Mouse (Mus musculus): ENCODE data around the gene BC024978.

The BC024978 gene

DNA sequence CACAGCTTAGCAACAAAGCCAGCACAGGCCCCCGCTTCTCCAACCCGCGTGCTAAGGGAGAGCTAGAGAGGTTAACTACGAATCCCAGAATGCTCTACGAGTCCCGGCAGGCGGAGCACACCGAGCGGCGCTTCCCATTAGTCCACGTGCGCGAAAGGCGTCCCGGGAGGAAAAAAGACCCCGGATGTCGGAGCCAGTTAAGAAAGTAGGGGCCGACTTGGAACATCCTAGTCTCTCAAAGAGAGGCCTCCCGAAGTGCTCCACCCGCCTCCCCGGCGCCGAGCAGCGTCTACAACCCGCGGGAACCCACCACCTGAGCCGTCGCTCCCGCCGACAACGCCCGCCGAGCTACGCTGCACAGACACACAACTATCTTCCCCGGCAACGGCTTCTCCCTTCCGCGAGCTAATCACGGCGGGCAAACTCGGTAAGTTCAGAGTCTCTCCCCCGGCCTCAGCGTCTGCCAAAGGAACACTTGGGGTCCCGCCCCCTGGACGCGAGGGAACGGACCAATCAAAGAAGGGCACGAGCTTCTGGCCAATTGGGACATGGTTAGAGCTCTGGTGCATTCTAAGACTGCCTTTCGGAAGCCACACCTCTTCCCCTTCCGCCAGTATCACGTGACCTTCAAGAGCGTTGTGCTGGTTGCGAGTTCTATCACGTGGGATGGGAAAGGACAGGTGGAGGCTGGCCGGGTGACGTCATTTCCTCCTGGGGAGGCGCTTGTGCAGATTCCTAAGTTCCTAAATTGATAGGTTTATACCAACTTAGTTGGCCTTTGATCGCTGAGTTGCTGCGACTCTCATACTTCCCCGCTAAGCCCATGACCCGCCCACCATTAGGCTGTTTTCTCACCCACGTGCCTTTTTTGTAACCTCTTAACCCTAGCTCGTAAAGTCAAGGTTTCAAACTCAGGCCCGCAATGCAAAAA is at the start of gene BC024978, which contains the start of gene Snrpa:
BC024978 (plus strand) TSS at position 101 of the 931 bp plus-strand sequence.
Snrpa (minus strand) TSS at position 591 of the 931 bp plus-strand sequence.
- DNase-seq (ENCODE audit: extremely low spot score), result peak; percentile 92

DNA sequence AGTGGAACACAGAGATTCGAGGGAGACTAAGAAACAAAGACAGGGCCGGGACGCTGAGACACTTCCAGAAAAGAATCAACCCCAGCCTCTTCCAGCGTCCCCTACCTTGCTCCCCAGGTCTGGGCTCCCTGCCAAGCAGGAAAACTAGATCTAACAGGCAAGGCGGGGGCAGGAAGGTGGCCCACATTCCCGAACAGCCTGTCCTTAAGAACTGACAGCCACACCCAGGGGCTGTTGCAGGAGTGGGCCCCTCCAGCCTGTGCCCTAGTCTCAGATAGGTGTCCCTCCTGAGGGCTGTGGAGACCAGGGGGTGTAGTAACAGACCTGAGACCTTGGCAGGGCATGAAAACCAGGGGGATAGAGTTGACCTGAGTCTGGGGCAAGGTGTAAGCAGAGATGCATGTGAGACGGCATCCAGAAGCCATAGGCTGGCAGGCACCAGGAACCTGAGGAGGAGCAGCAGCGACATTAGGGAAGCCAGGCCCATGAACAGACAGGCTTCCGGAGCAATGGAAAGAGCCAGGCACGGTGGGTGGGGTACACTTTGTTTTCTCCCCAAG is 42.3 kb upstream of the BC024978 start, which contains the start of gene Cyp2t4:
Cyp2t4 (plus strand) TSS at position 510 of the 560 bp plus-strand sequence.
- DNase-seq (ENCODE audit: extremely low spot score), result no peak

DNA sequence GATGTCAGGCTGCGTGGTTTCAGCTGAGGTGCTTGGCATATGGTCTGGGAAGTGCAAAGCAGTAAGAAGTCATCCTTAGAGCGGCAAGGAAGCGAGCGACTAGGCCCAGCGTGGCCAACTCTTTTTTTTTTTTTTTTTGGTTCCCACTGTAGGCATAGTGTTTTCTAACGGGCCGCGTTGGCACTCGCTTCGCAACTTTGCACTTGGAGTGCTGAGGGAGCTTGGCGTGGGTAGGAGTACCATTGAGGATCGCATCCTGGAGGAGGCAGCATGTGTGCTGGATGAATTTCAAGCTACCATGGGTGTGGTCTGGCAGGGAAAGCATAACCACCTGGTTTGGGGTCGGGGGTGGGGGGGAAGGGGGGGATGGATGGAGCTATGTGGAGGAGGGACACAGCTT is 39.6 kb upstream of the BC024978 start:
- no peak for DNase-seq (ENCODE audit: extremely low spot score)

DNA sequence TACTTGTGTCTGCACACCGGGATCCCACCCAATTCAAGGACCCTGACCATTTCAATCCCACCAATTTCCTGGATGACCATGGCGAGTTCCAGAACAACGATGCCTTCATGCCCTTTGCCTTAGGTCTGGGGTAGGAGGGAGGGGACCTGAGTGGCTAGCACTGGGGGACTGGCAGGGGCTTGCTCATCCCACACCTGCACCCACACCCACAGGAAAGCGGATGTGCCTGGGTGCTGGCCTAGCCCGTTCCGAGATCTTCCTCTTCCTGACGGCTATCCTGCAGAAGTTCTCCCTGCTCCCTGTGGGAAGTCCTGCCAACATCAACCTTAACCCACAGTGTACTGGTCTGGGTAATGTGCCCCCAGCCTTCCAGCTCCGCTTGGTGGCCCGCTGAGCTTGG is 37.4 kb upstream of the BC024978 start:
- DNase-seq (ENCODE audit: extremely low spot score), result no peak

DNA sequence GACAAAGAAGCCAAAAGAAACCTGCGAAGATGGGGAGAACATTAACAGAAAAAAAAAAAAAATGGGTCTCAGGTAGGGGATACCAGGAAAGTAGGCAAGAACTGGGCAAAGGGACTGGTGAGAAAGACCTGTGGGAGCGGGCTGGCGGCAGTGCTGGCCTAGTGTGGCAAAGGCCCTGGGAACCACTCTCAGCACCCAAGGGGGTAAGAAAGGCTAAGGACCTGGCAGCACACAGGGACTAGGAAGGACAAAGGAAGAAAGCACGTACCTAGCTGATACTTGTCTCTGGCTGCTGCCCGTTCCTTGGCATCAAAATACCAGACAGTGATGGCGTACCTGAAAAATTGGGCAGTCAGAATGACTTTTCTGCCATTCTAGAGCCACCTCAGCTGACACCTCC is 36.3 kb upstream of the BC024978 start:
- no peak for DNase-seq (ENCODE audit: extremely low spot score)

DNA sequence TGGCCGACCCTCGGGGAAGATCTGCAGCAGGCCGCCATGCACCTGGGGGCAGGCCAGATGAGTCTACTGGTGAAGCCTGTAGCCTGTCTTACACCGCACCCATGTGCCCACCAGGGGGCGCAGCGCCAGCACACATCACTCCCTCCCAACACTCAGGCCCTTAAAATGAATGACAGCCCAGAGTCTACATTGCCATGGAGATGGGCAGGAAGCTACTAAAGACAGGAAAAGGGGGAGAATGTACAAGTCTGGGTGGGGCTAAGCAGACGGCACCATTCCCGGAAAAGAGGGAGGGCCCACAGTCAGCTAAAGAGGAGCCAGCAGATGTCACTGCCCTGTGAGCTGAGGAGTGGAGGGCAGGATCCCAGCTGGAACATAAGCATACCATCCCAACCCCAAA is 35.7 kb upstream of the BC024978 start:
- DNase-seq (ENCODE audit: extremely low spot score), result peak; percentile 84

DNA sequence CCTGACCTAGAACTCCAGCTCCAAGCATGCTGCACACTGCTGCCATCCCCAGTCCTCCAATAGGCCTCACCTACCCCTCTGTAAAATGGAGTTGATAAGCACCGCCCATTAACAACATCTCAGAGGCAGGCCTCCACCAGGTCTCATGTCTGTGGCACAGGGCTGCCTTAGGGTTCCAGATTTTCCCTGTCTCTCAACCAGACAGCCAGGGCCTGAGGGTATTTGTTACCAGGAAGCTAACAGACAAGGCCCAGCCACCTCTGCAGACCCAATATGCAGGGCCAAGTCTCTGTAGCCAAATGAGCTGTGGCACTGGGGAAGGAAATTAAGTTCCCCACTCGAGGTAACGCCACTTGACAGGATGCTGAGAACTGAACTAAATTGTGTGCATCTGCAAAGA is 34.7 kb upstream of the BC024978 start:
- no peak for DNase-seq (ENCODE audit: extremely low spot score)

DNA sequence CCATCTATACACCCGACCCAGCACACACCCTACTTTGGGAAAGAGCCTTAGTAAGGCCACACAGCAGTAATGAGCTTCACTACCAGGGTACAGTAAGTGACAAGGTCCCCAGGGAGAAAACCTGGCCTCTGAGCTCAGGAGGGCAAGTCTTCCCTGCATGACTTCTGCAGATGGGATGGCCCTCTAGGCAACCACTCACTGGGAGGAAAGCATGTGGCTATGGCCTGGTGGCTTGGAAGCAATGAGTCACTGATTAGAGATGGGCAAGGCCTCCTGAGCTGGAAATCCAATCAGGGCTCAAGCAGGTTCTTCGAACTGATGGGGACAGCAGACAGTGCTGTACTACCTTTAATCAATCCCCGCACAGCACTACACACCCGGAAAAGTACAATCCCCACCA is 33.8 kb upstream of the BC024978 start:
- DNase-seq (ENCODE audit: extremely low spot score), result no peak

DNA sequence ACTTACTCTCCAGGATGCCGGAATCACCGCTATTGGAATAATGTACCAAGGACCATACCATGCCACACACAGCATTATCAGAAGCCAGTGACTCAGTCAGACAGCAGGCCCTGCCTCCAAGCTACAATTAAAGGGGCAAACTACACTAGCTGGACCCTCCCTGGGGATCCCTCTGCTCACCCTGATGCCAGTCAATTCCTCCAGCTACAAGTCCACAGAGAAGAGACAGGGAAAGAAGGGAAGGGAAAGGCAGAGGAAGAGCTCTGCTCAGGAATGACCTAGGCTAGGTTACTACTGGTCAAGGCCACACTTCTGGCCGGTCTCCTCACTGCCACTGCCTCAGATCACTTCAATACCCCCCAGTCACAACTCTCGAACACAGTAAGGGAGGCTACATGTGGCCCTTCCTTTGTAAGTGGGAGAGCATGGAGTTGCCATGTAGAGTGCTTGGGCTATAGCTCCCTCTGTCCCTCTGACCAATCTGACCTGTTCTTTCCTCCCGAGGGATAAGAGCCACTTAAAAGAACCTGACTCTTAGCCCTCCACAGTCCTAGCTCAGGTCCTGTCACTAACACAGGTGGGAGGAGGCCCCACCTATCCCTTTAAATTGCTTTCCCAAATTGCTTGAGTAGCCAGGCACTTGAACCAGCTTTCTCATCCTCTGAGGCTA is 32.7 kb upstream of the BC024978 start:
- DNase-seq (ENCODE audit: extremely low spot score), result no peak

DNA sequence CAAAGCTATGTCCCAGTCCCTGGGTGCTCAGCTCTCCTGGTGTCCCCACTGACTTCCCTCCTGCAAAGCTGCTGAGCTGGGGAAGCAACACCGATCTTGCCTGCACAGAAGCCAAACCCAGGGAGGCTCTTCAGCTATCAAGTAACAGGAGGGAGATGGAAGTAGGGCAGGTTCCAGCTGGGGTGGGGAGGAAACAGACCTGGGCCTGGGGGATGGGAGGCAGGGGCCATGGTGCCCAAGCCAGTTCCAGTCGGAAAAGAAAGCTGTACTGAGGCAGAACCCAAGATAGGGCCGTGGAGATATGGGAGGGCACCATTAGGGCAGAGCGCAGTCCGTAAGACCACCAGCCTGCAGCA is 32.2 kb upstream of the BC024978 start:
- no peak for DNase-seq (ENCODE audit: extremely low spot score)

DNA sequence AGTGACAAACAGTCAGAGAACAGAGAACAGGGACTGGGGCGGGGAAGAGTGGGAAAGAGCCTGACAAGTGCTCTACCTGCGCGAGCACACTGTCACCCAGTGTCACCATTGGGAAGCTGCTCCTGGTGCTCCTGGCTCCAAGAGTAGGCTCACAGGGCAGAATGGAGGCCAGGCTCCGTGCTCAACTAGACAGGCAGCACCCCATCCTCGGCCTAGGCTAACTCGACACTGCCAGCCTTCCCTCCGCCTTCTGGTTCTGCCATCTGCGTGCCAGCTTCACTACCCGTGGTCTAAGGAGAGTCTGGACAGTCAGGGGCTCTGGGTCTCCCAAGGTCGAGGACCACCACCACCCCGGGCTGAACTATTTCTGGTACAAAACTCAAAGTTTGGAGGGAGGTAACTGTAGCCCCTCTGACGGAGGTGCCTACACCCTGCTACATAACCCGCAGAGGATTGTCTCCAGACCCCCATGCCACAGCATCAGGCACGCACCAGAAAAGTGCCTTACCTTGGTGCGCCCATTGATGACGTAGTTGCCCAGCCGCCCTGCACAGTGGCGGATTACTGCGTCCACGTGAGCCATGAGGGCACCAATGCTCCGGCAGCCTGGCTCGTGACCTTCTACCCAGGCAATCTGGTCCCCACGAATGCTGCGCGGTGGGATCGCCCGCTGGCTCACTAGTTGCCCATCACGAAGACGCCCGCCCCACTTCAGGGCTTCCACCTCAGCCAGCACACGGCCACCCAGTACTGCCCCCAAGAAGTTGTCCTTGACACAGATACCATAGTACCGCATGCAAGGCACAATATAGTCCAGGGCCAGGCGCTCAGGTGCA is 31.3 kb upstream of the BC024978 start:
- DNase-seq (ENCODE audit: extremely low spot score), result no peak

DNA sequence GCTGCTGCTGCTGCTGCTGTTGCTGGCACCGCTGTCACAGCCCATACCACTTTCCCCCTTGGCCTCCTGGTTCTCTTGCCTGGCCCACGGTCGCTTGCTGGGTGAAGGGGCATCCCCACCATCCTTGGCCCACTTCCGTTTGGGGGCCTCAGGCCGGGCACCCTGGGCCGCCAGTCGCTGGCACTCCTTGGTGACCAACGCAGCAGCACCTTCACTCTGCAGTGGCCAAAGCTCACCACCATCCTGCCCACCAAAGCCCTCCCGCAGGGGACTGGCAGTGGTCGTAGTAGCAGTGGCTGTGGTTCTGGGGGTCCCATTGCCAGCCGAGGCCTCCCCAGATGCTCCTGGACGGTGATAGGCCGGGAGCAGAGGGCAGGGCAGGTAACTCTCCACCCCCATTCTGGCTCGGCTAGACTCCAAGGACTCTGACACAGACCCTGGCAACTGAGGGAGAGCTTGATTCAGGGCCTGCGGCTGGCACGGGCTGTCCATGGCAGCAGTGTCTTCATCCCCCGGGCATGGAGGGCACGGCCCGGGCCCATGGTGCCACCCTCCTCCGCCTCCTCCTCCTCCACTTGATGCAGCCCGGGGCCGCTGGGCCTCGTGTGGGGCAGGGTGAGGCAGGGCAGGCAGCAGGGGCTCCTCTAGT is 30.4 kb upstream of the BC024978 start:
- DNase-seq (ENCODE audit: extremely low spot score), result no peak

DNA sequence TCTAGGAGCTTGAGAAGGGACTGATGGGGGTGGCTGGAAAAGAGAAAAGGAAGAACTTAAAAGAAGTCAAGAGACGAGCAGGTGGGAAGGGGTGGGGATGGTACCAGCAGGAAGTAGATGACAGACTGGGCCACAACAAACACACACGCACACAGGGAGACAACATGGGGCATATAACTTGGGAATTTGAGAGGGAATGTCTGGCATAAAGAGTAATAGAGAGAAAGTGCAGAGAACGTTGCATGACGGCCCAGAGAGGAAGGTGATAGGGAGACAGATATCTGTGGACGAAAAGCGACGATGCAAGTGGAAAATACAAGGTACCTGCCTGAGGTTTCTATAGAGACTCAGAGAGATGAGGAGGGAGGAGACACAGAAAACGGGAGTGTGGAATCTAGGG is 29.9 kb upstream of the BC024978 start:
- no peak for DNase-seq (ENCODE audit: extremely low spot score)

DNA sequence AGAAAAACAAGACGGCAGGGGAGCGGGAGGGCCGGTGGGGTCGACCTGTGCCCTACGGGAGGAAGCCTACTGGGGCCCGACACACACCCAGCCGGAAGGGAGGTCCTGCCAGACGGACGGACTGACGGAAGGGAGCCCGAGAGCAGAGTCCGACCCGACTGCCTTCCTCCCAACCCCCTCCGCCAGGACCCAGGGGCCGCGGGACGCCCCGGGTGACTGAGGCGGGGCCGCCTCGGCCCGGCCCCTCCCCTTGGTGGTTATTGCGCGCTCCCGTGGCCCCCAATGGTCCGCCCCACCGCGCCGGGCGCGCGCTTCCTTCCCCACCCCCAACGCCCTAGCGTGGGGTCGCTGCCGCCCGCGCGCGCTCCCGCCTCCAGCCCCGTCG is 29.4 kb upstream of the BC024978 start:
- peak; percentile 89 for DNase-seq (ENCODE audit: extremely low spot score)

DNA sequence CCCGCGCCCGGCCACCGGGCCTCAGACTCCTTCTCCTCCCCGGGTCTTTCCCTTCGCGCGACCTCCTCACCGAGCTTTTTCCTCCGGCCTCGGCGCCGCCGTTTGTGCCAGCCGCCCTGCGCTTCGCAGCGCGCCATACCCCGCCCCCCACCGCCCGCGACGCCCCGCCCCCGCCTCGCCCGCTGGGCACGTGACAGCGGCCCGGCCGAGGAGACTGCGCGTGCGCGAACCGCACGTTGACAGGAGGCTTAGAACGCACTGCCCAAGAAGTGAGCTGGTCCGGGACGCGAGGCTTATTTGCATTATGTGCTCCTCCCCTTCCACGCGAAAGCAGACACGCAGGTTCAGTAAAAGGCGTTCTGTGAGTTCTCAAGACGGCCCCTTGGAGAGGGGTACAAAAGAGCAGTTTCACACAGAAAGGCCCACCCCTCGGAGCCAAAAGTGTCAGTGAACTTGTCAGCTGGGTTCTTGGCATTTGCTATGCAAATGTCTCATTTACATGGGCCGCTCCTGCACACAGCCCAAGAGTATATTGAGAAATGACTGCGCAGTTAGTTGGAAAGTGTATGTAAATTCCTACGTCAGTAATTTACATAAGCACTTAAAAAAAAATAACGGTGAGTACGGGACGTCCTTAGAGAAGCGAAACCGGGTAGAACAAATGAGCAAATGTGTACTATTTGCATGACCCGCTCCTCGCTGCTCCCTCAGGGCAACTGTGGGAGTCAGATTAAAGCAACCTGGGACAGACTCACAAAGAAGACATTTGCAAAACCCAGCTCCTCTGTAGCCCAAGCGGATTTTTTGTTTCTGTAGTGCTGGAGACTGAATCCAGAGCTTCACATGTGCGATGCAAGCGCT is 28.7 kb upstream of the BC024978 start, which contains the start of gene Egln2:
Egln2 (minus strand) TSS at position 189 of the 861 bp plus-strand sequence.
- peak; percentile 94 for DNase-seq (ENCODE audit: extremely low spot score)

DNA sequence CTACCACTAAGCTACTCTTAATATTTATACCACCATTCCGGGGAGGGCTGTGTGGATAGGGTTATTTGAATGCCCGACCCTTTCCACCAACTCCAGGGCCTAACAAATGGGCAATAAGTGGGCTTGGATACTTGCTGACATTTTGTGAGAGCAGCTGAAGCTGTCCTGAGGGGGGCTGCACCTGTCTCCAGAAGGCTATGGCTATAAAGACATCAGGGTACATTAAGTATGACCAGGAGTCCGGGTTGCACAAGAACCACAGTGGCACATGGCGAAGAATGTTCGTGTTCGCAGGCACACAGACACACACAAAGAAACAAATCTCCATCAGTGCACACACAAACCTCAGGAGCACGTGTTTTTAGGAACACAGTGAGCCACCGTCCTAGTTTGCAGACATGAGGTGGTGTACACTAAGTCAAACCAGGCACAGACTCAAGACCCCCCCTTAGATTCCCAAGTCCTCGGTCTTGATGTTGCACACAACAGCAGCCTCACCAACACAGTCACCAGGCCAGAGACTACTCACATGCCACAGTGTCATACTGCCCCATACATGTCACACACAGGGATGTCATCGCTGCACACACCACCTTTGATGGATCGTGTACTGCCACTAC is 28.0 kb upstream of the BC024978 start:
- DNase-seq (ENCODE audit: extremely low spot score), result no peak

DNA sequence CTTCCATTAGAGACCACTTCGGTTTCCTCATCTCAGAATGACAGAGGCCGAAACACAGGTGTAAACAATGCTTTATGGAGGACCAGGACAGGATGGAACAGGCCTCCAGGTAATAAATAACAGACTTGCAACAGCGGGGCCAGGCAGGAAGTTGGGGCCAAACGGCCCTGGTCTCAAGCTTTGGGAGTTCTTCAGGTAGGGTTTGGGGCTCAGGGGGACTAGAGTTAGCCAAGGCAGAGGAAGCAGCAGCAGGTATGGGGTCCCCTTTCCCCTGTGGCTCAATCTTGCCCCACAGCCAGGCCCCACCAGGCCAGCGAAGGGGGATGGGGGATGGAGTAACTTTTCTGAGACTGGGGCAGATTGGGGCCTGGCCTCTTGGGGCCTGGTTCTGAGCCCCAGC is 27.2 kb upstream of the BC024978 start:
- no peak for DNase-seq (ENCODE audit: extremely low spot score)

DNA sequence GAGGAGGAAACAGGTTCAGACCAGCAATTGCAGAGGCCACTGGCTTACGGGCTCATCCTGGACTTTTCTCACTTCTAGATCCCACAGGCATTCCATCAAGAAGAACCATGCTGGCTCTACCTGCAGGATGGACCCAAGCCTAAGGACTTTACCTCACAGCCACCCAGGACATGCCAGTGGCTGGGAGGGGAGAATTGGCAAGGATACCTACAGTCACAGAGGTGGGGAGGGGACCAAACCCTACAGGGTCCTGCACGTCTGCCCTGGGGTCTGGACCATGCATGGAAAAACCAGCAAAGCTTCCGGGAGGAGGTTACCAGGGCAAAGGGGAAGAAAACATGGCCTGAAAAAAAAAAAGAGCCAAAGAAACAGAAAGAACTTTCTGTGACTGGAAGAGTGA is 24.6 kb upstream of the BC024978 start:
- no peak for DNase-seq (ENCODE audit: extremely low spot score)

DNA sequence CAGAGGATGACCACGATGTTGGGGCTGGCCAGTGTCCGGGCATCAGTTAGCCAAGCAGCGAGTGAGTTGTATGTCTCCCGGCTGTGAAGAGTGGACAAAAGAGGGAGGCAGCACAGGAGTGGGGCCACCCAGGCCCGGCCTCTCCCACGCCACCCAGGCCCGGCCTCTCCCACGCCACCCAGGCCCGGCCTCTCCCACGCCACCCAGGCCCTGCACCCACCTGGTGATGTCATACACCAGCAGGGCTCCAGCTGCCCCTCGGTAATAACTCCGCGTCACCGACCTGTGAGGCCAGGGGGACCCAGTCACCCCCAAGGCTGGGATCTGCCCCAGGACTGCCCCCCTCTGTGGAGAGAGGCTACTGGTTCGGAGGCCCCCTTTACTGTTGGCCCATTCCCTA is 21.1 kb upstream of the BC024978 start:
- no peak for DNase-seq (ENCODE audit: extremely low spot score)

DNA sequence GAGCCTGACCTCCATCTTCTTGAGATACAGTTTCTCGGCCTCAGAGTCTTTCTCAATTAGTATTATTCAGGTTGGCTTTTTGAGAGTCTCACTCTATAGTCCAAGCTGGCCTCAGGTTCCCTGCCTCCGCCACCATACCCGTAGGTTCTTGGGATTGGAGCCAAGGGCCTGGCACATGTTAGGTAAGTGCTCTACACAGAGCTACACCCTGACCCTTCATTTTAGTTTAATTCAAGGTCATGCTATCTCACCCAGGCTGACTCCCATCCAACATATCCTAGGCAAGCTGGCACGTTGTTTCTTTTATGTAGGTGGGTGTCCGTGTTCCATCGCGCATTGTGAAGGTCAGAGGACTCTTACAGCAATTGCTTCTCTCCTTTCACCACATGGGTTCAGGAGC is 20.7 kb upstream of the BC024978 start:
- no peak for DNase-seq (ENCODE audit: extremely low spot score)
